Mouse (Mus musculus): ENCODE measurements around the gene Zfp948. TPM values are rescaled to one million over a fixed set of nuclear protein-coding genes. Genes with fewer than 3 reads are reported as not detected.

The Zfp948 gene
- 13.7 and 14.9 TPM in 2 replicates for polyA plus RNA-seq (2014; fragmentation: Nextera tagmentation; extraction: Ambion mirVana)

DNA sequence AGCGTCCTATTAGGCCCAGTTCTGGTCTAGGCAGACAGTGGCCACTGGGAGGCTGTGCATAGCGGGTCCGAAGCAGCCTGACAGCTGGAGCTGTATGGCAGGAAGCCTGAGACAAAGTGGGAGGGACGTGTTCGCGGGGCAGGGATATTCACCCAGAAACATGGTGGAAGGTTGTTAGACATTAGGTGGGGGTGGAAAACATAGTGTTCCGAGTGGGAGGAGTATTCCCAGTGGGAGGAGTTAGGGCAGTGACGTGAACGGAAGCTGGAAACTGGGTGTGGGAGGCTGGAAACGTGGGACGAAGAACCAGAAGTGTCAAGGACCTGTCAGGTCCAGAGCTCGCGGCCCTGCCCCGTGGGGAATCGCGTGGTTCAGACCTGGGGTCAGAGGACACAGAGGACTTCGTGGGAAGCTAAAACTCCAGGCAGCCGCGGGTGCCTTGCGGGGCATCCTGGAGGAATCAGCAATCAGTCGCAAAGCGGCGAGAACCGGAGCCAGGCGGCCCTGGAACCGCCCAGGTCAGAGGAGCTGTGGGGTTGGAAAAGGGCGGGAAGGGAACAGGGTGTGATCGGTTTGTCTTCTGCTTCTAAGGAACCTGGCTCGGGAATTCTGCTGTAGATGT, at the start of gene Zfp948:
Gene Zfp948 (plus strand): TSS at position 281 of the 622 bp plus-strand sequence.
- Histone ChIP-seq H3K4me1 (replicated peaks; ENCODE audit: control insufficient read depth, insufficient read depth, low read length) (no peaks in the 10 kb centered on the region), H3K9me3 (ENCODE audit: control insufficient read depth, low read length) (no peaks in the 10 kb centered on the region), H3K9ac (ENCODE audit: low read depth, low read length) (peak within 1 kb of the TSS; percentile 79), H3K27ac (ENCODE audit: low read depth, low read length) (peak within 1 kb of the TSS; percentile 83), H3K4me2 (peak within 1 kb of the TSS; percentile 84), H3K27me3 (replicated peaks; ENCODE audit: control insufficient read depth, insufficient read depth, low read length) (no peaks in the 10 kb centered on the region), H3K36me3 (ENCODE audit: control insufficient read depth, insufficient read depth, low read length) (no peaks in the 10 kb centered on the region), H3K4me3 (ENCODE audit: low read depth, low read length) (peak within 1 kb of the TSS; percentile 70)
- ATAC-seq (replicated peaks; ENCODE audit: low FRiP score) (peak; percentile 90), DNase-seq (ENCODE audit: low spot score) (peak; percentile 83)
- WGBS: under 1% methylated on average over 29 of the region's 29 CpGs

DNA sequence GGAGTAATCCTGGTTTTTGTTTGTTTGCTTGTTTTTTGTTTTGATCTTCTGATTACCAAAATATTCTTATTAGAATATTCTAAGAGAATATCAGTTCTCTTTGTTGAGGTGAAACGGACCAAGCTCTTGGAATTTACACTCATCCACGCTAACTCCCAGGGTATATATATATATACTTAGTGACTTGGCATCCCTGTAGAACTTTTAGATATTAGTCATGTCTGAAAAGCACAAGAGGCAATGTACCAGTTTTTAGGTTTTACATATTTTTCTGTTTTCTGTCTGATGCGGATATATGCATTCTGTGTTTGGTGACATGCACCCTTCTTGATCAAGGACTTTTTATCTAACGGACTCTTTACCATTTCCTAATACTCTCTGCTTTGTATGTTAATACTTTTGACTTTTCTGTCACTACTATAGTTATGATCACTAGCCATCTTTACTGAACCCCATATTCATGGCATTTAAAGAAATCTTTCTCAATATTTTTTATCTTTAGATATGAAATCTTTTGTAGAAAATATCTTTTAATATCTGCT, 49.6 kb upstream of the Zfp948 start:
- ATAC-seq (replicated peaks; ENCODE audit: low FRiP score) (no peak), DNase-seq (ENCODE audit: low spot score) (no peak)
- Histone ChIP-seq H3K4me3 (ENCODE audit: low read depth, low read length) (peak overlapping the region; percentile 65), H3K9me3 (ENCODE audit: control insufficient read depth, low read length) (no peaks in the 10 kb centered on the region), H3K9ac (ENCODE audit: low read depth, low read length) (peak overlapping the region; percentile 78), H3K27ac (ENCODE audit: low read depth, low read length) (peak overlapping the region; percentile 83; the same call in 1 of the 2 replicates), H3K27me3 (replicated peaks; ENCODE audit: control insufficient read depth, insufficient read depth, low read length) (no peaks in the 10 kb centered on the region), H3K36me3 (ENCODE audit: control insufficient read depth, insufficient read depth, low read length) (no peaks in the 10 kb centered on the region), H3K4me1 (replicated peaks; ENCODE audit: control insufficient read depth, insufficient read depth, low read length) (no peaks in the 10 kb centered on the region), H3K4me2 (peak overlapping the region; percentile 75)
- 30% methylated on average over 4 of the region's 4 CpGs for WGBS

DNA sequence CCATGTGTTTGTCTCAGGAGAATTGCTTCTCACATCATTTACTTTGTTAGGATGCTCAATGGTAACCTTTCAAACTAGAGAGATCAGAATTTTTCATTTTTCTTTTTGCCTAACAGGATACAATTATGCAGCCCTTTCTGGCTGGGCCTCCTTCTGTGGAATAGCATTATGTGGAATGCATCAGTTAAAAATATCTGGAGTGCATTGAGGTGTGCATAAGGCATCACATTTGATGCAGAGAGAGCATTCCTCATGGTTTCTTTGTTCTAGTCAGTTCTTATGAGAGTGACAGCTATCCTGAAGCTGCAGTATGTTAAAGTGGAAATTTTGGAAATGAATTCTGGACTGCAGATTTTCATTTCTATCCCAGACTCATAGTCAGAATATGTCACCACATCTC, 40.5 kb upstream of the Zfp948 start:
- Histone ChIP-seq H3K4me2 (no peak overlapping the region), H3K27ac (ENCODE audit: low read depth, low read length) (no peak overlapping the region), H3K9me3 (ENCODE audit: control insufficient read depth, low read length) (no peaks in the 10 kb centered on the region), H3K27me3 (replicated peaks; ENCODE audit: control insufficient read depth, insufficient read depth, low read length) (no peaks in the 10 kb centered on the region), H3K36me3 (ENCODE audit: control insufficient read depth, insufficient read depth, low read length) (no peaks in the 10 kb centered on the region), H3K4me3 (ENCODE audit: low read depth, low read length) (no peak overlapping the region), H3K9ac (ENCODE audit: low read depth, low read length) (no peak overlapping the region), H3K4me1 (replicated peaks; ENCODE audit: control insufficient read depth, insufficient read depth, low read length) (no peaks in the 10 kb centered on the region)
- no peak for ATAC-seq (replicated peaks; ENCODE audit: low FRiP score)
- DNase-seq (ENCODE audit: low spot score): no peak

DNA sequence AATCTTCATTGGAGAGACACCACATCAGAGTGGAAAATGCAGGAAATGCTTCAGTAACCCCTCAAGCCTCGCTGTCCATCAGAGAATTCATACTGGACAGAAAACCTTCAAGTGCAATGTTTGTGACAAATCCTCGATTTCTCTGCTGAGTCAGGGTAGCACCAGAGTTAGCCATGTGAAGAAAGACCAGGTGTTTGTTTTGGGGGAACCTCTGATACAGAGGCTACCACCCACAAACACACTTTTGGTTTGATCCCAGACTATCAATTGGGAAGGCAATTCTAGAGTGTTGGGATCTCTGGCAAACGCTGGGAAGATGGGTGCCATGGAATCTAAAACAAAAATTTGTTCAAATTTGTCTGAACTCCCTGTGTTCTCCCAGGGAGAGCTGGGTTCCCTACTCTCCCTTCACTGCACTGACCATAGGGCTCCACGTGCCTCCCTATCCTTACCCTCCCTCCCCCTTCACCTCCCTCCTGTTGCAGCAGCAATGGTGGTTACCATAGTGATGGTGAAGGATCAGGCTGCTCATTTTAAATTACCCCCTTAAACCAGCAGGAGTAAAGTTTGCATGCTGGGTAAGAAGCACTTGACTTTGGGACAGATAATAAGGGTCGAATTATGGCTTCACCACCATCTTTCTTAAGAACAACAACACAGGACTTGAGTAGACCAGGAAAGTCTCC, 36.0 kb upstream of the Zfp948 start:
- Histone ChIP-seq H3K4me2 (no peak overlapping the region), H3K9me3 (ENCODE audit: control insufficient read depth, low read length) (no peaks in the 10 kb centered on the region), H3K36me3 (ENCODE audit: control insufficient read depth, insufficient read depth, low read length) (no peaks in the 10 kb centered on the region), H3K27me3 (replicated peaks; ENCODE audit: control insufficient read depth, insufficient read depth, low read length) (no peaks in the 10 kb centered on the region), H3K4me3 (ENCODE audit: low read depth, low read length) (no peak overlapping the region), H3K4me1 (replicated peaks; ENCODE audit: control insufficient read depth, insufficient read depth, low read length) (peaks cover 8% of the 10 kb centered on the region; the same call in 1 of the 2 replicates), H3K27ac (ENCODE audit: low read depth, low read length) (no peak overlapping the region), H3K9ac (ENCODE audit: low read depth, low read length) (no peak overlapping the region)
- ATAC-seq (replicated peaks; ENCODE audit: low FRiP score) (no peak), DNase-seq (ENCODE audit: low spot score) (no peak)
- WGBS: 76% methylated on average over 5 of the region's 5 CpGs

DNA sequence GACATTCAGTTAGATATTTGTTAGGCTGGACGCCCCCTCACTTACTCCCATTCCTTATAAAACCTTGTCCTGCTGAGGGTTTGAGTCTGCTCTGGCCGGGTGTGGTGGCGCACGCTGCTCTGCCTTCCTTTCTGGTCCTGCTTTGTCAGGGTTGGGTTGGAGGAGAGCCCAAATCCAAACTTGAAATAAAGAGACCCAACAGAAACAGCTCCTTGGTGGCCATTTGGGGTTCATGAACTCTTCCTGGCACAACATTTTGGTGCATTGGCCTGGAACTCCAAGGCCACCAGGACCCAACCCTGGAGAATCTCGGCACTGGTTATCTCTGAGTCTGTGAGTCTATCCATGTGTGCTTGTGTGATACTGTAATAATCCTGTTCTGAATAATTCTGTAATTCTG, 35.2 kb upstream of the Zfp948 start:
- no peaks in the 10 kb centered on the region for H3K27me3 ChIP-seq (replicated peaks; ENCODE audit: control insufficient read depth, insufficient read depth, low read length)
- H3K27ac ChIP-seq (ENCODE audit: low read depth, low read length): peak overlapping the region; percentile 85; the same call in 1 of the 2 replicates
- peak overlapping the region; percentile 88 for H3K4me2 ChIP-seq
- H3K4me3 ChIP-seq (ENCODE audit: low read depth, low read length): peak overlapping the region; percentile 79
- WGBS: 73% methylated on average over 5 of the region's 5 CpGs
- ATAC-seq (replicated peaks; ENCODE audit: low FRiP score) (peak; percentile 2; the same call in 1 of the 2 replicates), DNase-seq (ENCODE audit: low spot score) (no peak)
- no peaks in the 10 kb centered on the region for H3K9me3 ChIP-seq (ENCODE audit: control insufficient read depth, low read length)
- no peaks in the 10 kb centered on the region for H3K36me3 ChIP-seq (ENCODE audit: control insufficient read depth, insufficient read depth, low read length)
- peak overlapping the region; percentile 88 for H3K9ac ChIP-seq (ENCODE audit: low read depth, low read length)
- peaks cover 8% of the 10 kb centered on the region; the same call in 1 of the 2 replicates for H3K4me1 ChIP-seq (replicated peaks; ENCODE audit: control insufficient read depth, insufficient read depth, low read length)

DNA sequence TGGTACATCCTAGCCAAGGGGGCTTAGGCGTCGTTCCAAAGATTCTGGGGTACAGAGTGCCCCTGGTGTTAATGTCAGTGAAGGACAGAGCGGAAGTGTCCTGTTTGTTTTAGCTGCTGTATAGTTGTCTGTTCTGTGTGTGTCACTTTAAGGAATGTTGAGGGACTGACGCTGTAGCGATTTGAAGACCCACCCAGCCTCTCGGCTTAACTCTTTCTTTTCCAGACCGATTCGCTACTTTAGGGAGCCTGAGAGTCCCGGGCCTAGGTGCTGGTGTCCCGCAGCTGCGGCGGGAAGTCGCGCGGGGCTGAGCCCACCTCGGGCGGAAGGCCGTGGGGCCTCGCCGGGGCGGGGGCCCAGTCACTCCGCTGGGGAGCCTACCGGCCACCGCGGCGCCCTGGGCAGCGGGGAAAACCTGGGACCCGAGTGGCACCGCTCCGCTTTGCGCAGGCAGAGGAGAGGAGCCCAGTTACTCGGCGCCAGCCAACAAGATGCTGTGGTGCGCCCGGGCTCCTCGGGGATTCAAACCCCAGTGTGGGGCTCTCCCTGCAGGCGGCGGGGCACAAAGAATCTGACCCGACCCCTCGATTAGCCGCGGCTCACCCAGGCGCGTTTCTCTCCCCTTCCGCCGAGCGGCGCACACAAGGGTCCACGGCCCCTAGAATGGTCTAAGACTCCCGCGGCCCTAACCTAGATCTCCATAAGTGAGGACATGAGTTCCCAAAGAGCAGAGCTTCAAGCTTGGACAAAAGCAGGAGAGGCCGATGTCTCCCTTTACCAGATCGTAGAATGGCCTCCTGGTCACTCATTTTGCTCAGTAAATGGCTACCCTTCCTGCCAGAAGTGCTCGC, 34.5 kb upstream of the Zfp948 start:
- under 1% methylated on average over 53 of the region's 54 CpGs for WGBS
- Histone ChIP-seq H3K27ac (ENCODE audit: low read depth, low read length) (peak overlapping the region; percentile 85), H3K4me2 (peak overlapping the region; percentile 88), H3K27me3 (replicated peaks; ENCODE audit: control insufficient read depth, insufficient read depth, low read length) (no peaks in the 10 kb centered on the region), H3K36me3 (ENCODE audit: control insufficient read depth, insufficient read depth, low read length) (no peaks in the 10 kb centered on the region), H3K9me3 (ENCODE audit: control insufficient read depth, low read length) (no peaks in the 10 kb centered on the region), H3K4me1 (replicated peaks; ENCODE audit: control insufficient read depth, insufficient read depth, low read length) (peaks cover 8% of the 10 kb centered on the region; the same call in 1 of the 2 replicates), H3K4me3 (ENCODE audit: low read depth, low read length) (peak overlapping the region; percentile 79), H3K9ac (ENCODE audit: low read depth, low read length) (peak overlapping the region; percentile 88)
- ATAC-seq (replicated peaks; ENCODE audit: low FRiP score): peak; percentile 68
- DNase-seq (ENCODE audit: low spot score): peak; percentile 78

DNA sequence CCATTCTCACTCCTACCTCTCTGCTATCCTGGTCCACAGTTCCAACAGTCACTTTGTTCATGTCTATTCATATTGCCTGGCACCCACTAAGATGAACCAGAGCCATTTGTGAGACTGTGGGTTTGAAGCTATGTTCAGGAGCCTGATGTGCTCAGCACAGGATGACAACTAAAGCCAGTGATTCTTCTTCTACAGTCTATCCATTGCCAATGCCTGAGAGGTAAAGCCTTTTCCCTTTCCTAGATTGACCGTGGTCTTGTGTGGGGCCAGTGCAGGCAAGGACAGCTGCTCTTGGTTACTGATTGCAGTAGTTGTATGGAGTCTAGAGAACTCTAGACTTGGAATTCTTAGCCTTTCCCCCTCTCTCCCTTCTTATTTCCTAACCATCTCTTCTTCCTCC, 32.8 kb upstream of the Zfp948 start:
- WGBS: 95% methylated on average over 1 of the region's 1 CpGs
- no peak overlapping the region for H3K4me2 ChIP-seq
- ATAC-seq (replicated peaks; ENCODE audit: low FRiP score): no peak

DNA sequence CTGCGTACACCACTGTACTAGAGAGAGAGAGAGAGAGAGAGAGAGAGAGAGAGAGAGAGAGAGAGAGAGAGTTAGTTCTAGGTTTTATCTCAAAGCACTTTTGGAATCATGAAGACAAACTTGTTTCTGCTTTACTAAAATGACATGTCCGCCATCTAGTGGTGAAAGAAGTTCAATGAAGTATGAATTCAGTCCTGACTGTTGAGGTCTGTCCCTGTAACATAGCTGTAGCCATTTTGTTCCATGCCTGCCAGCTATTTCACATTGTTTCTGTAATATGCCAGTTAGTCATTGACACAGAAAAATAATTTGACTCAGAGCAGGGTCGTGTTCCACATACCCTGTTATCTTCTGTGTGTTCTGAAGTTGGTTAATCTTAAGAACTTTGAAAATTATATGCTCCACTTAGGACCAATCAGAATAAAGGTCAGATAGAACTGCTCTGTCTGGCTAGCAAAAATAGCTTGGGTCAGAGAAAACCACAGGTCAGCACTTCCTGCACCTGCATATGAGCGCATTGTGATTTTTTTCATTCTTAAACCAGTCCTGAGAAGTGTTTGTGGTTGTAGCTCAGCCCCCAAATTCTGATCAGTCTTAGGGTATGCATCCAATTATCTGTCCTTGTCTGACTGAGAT, 32.2 kb upstream of the Zfp948 start:
- no peak overlapping the region for H3K4me3 ChIP-seq (ENCODE audit: low read depth, low read length)
- ATAC-seq (replicated peaks; ENCODE audit: low FRiP score) (peak; percentile 43), DNase-seq (ENCODE audit: low spot score) (no peak)
- H3K9ac ChIP-seq (ENCODE audit: low read depth, low read length): no peak overlapping the region
- no peaks in the 10 kb centered on the region for H3K9me3 ChIP-seq (ENCODE audit: control insufficient read depth, low read length)
- peak overlapping the region; percentile 70 for H3K4me2 ChIP-seq
- H3K36me3 ChIP-seq (ENCODE audit: control insufficient read depth, insufficient read depth, low read length): no peaks in the 10 kb centered on the region
- H3K4me1 ChIP-seq (replicated peaks; ENCODE audit: control insufficient read depth, insufficient read depth, low read length): peaks cover 8% of the 10 kb centered on the region; the same call in 1 of the 2 replicates
- no peak overlapping the region for H3K27ac ChIP-seq (ENCODE audit: low read depth, low read length)
- H3K27me3 ChIP-seq (replicated peaks; ENCODE audit: control insufficient read depth, insufficient read depth, low read length): no peaks in the 10 kb centered on the region
- 12% methylated on average over 4 of the region's 4 CpGs for WGBS

More for the DNA sequence above, 32.8 kb upstream of the Zfp948 start:
- peaks cover 8% of the 10 kb centered on the region; the same call in 1 of the 2 replicates for H3K4me1 ChIP-seq (replicated peaks; ENCODE audit: control insufficient read depth, insufficient read depth, low read length)
- H3K9ac ChIP-seq (ENCODE audit: low read depth, low read length): no peak overlapping the region
- H3K9me3 ChIP-seq (ENCODE audit: control insufficient read depth, low read length): no peaks in the 10 kb centered on the region
- no peaks in the 10 kb centered on the region for H3K27me3 ChIP-seq (replicated peaks; ENCODE audit: control insufficient read depth, insufficient read depth, low read length)
- no peak for DNase-seq (ENCODE audit: low spot score)
- no peak overlapping the region for H3K4me3 ChIP-seq (ENCODE audit: low read depth, low read length)
- no peak overlapping the region for H3K27ac ChIP-seq (ENCODE audit: low read depth, low read length)
- H3K36me3 ChIP-seq (ENCODE audit: control insufficient read depth, insufficient read depth, low read length): no peaks in the 10 kb centered on the region

Measured in liver, embryonic 11.5 days (tissue).